Mouse (Mus musculus) cortical plate, adult 2 months (tissue): ENCODE results near the gene Zfp335.

Experiments
- CTCF ChIP-seq: fragments of 200-500 bp; IDR thresholded peaks from 2 replicates; pipeline ENCODE4 v1.5.1; 2011; ENCODE audit warnings: mild to moderate bottlenecking, control low read depth, low read length; ENCODE audit not compliant: insufficient read depth; ENCODE audit errors: extremely low read depth
- POLR2A ChIP-seq: fragments of 200-500 bp; IDR thresholded peaks from 2 replicates; pipeline ENCODE4 v1.6.1; 2011; ENCODE audit warnings: mild to moderate bottlenecking, low read length, control low read depth; ENCODE audit not compliant: insufficient read depth; ENCODE audit errors: extremely low read depth

- TF ChIP-seq CTCF (no peak), POLR2A (no peak)
Measured at GRCm38 (mm10) chr2:164861094-164861493, 50.5 kb downstream of the Zfp335 start.
